Mouse (Mus musculus) mesoderm, embryonic 11.5 days (tissue): ENCODE measurements around the gene Cnst.
A peak's percentile ranks its signal among the peaks of the same experiment; 100 is the strongest.

Experiments used
- DNase-seq: peaks from one replicate; pipeline ENCODE4 v3.0.0-alpha.2; 2012; ENCODE audit warnings: low read depth, low spot score

Gene Cnst

DNA sequence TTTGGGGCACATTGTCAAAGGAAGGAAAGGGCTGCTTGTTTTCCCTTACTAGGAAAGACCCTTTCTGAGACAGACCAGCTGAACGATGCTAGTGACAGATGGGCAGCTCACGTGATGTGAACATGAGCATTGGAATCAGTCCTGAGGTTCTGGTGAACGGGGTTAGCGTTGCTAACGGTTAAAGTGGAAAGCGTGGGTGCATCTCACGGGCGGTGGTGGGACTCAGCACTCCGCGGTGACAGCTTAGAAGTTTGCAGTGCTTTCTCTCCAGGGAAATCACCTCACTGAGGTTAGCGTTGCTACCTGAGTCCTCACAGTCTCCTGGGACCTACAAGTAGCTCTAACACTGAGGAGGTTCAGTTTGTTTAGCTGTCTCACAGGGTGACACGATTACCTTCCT, 45.5 kb downstream of the Cnst start:
- DNase-seq: no peak

DNA sequence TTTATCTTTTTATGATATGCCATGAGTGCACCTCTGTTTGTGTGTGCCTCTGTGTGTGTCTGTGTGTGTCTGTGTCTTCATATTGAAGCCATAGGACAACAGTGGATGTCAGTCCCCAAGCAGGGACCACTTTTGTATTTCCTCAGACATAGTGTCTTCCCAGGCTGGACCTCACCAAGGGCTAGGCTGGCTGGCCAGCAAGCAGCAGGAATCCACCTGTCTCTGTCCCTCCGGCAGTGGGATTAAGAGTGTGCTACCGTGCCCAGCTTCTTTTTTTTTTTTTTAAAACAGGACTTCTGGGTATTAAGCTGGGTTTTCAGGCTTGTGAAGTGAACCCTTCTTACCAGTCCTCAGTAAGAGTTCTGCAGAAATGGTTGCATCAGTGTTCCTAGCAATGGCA, 46.0 kb downstream of the Cnst start:
- no peak for DNase-seq

DNA sequence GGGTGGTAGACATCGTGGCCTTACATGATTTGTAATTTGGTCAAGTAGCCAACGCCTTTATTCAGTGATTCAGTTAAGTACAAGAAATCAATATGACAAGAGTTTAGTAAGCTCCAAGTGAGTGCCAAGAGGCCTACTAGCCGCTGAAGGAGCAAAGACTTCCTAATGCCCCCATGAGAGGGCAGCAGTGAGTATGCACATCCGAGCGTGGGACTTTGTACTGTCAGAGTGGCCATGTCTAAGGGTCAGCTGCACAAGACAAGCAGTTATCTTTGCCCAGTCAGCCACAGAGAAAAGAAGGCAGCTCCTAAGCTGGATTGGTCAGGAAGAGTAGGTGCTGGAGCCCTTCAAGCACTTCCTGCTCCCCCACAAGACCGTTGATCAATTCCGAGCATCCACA, 46.8 kb downstream of the Cnst start:
- DNase-seq: no peak

DNA sequence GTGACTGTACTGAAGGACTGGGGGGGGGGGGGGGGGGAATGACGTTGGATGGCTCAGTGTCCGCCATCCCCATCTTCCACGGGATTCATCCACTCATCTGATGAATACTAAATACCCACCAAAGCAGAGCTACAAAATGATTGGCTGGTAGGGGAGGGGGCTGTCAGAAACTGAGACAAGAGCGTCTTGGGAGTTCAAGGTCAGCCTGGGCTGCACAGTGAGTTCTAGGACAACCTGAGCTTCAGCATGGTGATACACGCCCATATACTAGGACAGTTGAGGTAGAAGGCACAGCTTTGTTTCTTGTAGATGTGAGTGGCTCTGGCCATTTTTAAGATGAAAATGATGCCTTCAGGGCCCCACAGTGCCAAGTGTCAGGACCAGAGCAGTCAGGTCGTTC, 52.2 kb downstream of the Cnst start:
- DNase-seq: no peak

DNA sequence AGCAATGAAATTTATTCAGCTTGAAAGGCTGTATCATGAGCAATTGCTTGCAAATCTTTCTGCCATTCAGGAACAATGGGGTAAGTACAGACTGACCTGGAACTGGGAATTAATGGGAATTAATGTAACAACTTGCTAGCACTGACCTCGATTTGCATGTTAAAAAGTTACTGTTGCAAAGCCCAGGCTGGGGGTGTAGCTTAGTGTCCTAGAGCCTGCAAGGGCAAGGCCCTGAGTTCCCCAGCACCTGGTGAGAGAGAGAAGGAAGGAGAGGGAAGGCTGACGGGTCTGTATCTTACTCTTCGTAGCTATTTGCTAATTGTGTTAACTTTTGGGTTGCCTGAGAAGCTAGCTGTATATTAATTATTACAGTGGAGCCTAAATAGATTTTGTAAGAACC, 58.4 kb downstream of the Cnst start:
- DNase-seq: no peak

DNA sequence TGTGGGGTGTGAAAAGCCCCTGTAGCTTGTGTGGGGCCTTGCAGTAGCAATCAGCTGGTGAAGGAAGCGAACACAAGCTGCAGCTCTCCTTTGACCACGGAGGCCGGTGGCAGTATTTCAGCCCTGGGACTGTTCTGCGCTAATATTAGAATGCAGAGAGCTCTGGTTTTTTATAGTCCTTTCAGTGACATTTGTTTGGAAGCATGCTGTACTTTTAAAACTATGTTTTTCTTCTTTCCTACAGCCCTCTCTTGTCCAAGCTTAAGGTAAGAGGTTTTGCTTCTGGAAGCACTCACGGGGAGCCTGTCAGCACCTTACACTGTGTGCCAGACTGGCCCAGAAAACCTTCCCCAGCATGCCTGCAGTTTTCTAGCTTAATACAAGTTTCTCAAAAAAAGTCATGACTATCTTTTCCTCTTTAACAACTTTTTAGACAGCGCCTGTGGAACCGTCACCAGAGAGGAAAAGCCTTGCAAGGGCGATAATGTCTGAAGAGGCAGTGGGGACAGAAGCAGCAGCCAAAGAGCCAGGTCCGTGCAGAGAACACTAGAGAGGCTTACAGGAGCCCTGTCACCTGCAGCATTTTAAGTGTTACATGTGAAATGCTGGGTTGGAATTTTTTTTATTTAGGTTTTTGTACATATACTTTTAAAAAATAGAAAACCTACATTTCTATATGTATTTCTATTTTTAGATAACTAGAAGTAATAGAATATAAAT, 60.0 kb downstream of the Cnst start:
- no peak for DNase-seq

DNA sequence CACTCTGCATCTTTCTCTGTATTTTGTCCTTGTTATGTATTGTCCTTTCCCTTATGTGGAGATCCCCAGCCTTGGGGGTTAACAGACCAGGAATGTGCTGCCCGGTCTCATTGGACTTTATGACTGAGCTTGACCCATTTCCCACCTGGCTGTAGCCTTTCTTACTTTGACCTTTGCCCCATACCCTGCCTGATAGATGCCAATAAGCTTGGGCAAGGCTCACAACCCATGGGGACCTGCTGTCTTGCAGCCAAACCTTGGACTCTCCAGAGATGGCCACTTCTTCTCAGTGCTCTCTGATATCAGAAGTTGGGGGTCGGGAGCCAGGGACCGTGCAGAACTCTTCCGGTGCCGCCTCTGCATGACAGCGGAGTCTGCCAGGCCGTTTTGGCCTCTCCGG, 62.4 kb downstream of the Cnst start:
- DNase-seq: no peak

DNA sequence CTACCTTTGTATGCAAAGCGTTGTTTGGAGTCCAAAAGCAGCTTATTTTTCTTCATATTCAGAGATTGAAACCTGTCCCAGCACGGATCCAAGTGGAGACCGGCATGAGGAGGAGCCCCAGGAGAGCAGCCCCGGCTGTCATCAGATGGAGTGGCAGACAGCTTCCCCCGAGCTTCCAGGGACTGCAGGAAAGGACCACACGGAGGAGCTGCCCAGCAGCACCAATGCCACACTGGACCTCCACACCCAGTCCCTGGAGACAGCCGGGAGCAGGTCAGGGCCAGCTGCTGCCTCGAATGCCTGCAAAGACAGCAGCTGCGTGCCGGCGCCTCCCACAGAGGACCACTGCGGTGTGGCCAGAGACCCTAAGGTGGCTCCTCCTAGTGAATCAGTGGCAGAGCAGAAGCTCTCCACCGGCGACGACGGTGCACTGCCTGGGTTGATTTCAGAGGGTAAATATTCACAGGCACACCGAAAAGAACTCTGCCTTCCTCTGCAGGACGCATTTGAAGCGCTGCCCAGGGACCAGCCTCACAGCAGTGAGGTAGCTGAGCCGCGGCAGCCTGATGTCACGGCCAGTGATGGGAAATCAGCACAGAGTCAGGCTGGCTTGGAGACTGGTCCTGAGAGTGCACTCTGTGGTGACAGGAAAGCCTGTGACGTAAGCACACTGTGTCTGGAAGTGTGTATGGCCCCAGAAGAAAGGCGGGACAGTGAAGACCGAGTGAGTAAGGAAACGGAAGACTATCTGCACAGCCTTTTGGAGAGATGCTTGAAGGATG, 63.7 kb downstream of the Cnst start:
- DNase-seq: peak; percentile 24

DNA sequence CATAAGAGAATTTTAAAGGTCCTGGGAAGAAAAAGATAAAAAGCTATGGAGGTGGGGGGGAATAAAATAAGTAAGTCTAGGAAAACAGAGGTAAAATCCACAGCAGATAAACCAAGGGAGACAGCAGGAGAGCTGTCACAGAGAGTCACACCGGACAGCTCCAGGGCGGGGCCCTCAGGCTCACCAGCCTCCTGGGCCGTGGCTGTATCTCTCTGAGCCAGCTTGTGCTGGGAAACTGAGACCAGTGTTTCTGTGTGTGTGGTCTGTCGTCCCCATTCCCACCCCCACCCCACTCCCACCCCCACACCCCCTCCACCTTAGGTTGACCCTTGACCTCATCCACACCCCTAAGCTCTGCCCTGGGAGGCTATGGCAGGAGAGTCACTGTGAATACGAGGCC, 65.0 kb downstream of the Cnst start:
- no peak for DNase-seq

DNA sequence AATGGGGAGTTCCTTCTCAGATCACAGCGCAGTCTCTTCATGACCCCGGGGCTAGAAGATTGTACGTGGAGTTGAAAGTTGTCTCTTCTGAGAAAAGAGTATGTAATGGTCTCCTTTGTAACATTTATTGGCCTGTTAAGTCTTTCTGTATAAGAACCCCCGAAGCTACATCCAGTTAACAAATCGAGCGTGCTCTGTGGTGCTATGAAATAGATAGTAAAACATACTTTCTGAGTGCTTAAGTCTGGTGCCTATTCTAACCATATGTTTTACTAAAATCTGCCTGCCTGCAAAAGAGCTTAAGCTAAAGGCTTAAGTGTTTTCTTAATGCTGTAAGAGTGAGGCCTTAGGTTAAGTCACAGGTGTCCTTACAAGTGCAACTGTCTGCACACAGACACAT, 66.2 kb downstream of the Cnst start:
- DNase-seq: no peak

DNA sequence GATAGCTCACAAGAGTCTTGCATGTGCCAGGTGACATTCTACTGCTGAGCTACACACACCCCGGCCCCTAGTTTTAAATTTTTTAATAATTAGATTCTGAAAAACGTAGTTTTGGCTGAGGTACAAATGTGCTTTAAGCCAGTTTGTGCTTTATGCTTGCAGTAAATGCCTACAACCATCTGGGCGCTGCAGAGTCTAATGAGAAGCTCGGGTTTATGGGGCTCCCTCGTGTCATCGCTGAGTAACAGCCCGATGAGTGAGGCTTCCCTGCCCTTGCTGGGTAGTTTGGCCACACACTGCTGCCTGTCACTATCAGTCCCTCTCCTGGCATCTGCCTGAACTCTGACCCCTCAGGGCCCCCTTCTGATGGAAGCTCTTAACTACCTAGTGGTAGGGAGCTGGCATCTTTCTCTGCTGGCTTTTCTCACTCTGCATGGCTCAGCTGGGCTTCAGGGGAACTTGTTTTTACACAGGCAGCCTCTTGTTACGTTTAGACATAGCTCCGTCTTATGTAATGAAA, 66.9 kb downstream of the Cnst start:
- DNase-seq: peak; percentile 14

DNA sequence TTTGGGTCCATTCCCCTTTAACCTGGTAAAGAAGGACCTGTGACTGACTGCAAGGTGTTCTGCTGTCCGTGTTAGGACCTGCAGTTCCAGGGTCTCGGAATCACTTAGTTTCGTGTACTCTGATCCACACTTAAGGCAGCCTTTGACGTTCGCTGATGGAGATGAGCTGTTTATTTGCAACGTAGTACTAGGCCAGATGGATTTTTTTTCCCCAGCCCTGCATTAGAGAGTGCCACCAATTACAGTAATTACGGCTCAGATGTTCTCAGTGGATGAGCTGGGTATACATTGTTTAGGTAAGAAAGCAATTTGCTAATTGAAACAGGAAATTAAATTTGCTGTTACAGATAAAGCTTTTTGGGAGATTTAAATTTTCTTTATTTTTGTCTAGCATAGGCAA, 71.3 kb downstream of the Cnst start:
- DNase-seq: no peak

DNA sequence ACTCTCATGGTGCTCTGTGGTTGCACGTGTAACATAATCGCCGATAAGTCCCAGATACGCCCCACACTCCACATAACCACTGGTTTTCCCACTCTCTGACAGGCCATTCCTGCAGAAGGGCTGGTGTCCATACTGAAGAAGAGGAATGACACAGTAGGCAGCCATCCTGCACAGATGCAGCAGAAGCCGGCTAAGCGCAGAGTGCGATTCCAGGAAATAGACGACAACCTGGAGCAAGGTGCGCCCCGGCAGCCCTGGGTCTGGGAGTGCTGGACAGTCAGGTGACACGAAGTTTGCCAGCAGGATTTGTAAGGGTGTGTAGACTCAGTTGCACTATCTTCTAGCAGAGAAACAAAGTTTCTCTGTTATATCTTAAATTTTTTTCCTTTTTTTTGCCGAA, 76.5 kb downstream of the Cnst start:
- no peak for DNase-seq

DNA sequence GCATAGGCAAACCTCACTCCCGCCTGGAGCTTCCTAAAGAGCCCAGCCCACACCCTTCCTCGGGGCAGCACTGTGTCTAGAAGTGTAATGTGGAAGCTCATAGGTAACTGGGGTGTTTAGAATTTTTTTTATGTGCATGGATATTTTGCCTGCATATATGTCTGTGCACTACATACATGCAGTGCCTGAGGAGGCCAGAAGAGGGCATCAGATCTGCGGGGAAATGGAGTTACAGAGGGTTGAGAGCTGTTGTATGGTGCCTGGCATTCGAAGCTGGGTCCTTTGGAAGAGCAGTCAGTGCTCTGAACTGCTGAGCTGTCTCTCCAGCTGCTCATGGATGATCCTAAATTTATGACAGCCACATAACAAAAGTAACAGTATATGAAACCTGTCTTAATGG, 77.5 kb downstream of the Cnst start:
- peak; percentile 44 for DNase-seq

DNA sequence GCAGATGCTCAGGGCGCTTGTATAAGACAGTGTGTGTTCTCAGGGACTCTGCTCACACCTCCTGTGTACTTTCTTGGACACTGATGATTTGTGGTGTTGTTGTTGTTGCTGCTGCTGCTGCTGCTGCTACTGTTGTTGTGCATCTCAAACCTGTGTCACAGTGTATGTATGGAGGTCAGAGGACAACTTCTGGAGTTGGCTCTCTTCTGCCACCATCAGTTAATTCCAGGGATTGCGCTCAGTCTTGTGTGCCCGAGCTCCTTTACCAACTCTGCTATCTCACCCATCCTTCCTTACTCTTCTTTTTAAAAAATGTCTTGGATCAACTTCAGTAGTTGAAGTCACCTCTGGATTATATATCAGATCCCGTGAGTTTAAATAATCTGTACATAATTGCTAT, 78.2 kb downstream of the Cnst start:
- DNase-seq: peak; percentile 55

DNA sequence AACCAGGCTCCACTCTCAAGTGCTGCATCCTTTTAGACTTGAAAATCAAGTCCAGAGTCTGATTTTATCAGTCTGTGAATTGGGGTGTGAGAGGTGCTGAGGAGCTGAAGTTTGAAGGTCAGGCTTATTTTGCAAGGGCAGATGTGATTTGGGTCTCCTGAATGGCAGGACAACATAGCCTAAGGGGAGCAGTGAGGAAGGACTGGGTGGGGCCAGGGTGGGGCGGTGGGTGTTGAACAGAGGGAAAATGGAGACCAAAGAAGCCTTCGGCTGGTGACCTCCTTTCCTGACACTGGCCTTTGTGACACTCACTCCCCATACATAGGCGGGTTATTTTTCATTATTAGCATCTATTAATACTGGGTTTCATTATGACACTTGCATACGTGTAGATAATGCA, 81.7 kb downstream of the Cnst start:
- no peak for DNase-seq

DNA sequence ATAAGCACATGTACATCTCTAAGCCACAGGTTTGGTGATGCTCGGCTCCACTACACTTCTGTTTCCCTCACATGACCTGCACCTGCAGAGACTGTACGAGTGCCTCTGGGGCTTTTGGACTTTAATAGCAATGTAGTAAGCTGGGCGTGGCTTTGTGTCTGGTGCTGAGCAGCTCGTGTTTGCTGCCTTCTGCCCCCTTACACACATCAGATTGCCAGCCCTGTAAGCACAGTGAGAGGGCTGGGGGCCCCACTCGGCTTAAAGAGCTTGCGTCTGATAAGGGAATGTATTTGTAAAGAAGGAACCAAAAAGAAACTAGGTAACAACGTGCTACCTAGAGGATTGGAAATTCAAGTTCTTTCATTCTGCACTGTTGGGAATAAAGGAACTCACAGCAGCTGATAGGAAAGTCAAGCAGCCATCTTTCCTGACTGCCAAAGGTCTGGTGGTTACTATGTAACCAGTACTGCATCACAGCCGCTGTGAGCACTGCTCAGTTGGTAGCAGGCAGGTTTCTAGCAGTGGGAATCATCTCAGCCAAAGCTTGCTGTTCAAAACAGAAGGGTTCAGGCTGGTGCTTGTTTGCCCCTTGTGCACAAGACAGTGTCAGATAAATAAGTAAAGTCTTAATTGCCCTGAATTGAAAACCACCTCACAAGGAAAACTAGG, 82.4 kb downstream of the Cnst start:
- DNase-seq: no peak

DNA sequence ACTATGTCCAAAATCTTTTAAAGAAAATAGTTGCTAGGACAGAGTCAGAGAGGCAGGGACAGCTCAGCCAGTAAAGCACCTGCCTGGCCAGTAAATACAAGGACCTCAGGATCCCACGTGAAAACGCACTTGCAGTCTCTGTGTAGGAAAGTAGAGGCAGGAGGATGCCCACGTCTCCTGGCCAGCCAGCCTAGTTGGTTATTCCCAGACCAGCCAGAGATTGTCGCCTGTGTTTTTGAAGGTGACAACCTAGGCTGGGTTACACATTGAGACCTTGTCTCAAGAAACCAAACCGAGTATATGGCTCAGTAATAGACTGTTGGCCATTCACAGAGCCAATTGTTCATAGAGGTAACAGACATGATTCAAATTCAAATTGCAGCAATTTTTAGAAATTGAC, 83.1 kb downstream of the Cnst start:
- no peak for DNase-seq

DNA sequence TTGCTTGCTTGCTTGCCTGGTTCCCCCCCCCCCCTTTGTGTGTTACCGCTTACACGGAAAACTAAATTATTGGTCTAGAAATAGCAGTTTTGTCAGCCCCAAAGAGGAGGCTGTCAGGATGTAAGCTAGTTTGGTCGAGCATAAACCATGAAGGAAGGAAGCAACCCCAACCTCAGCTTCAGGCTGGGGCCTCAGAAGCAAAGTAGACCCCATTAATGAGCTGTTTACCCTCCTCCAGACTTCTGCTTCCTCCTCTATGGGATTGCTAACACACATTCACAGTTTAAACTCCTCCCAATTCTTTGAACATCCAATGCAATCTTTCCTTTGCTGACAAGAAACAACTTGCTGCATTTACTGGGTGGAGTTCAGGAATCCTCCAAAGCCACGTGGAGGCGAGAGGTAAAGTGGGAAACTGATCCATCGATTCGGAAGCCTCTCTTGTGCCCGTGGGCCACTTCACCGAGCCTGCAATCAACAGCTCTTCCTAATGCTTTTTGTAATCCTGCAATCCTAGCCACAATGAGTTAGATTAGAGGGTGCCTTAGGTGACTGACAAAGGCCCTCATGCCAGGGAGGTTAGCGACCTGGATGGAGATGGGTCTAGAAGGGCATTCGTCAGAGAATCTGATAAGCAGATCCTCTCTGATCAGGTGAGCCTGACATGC, 86.7 kb downstream of the Cnst start:
- DNase-seq: no peak

DNA sequence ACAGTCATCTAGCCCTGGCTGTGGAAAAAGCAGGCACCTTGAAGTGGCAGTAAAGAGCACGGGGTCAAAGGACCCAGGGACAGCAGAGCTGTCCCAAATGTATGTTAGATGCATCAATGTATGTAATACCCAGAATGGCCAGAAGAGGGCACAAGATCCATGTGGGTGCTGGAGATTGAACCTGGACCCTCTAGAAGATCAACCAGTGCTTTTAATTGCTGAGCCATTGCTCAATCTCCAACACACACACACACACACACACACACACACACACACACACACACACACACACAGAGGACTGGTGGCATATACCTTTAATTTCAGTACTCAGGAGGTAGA, 87.2 kb downstream of the Cnst start:
- peak; percentile 56 for DNase-seq

DNA sequence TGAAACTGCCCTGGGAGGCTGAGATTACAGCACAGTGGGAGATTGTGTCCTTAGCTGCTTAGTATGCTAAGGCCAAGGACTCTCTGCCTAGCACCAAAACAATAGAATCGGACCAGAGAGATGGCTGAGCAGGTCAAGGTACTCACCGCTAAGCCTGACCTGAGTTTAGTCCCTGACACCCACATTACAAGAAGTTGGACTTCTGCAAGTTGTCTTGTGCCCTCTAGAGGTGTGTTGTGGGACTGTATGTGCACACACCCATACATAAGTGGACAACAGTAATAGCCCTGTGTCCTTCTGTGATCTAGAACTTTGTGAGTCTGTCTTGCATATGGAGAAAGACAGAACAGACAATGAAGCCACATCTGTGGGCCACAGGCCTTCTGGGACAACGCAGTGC, 88.0 kb downstream of the Cnst start:
- DNase-seq: no peak

DNA sequence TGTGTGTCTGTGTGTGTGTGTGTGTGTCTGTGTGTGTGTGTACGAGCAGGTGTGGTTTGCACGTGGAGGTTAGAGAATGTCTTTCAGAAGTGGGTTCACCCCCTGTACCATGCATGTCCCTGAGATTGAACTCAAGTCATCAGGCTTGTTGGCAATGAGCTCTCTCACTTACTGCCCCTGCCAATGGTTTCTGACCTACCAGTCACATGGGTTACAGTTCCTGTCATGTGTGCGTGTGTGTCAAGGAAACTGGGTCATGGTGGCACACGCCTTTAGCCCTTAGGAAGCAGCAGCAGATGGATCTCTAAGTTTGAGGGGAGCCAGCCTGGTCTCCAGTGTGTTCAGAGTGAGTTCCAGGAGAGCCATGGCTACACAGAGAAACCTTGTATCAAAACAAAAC, 96.6 kb downstream of the Cnst start:
- no peak for DNase-seq
